Mouse (Mus musculus) heart, embryonic 11.5 days (tissue): ENCODE results near the gene Atp6v1g2. TPM values are rescaled to one million over a fixed set of nuclear protein-coding genes. Genes with fewer than 3 reads are reported as not detected.

Experiments
- ATAC-seq: fragments of 200-750 bp; cut with Nextera tagmentation; replicated peaks from 2 replicates; pipeline ENCODE4 v1.8.0; 2017; ENCODE audit warnings: moderate library complexity; ENCODE audit not compliant: insufficient number of reproducible peaks, low FRiP score, low TSS enrichment
- H3K27ac ChIP-seq: fragments of 300-500 bp; sonication (generic); 2 replicates; pipeline ENCODE4 v1.5.1; 2014; ENCODE audit warnings: mild to moderate bottlenecking, low read depth, low read length
- H3K27me3 ChIP-seq: fragments of 300-500 bp; sonication (generic); 2 replicates; pipeline ENCODE4 v1.6.1; 2014; ENCODE audit warnings: mild to moderate bottlenecking, low read length, mixed read lengths; ENCODE audit not compliant: control insufficient read depth, insufficient read depth
- H3K36me3 ChIP-seq: fragments of 300-500 bp; sonication (generic); 2 replicates; pipeline ENCODE4 v1.6.1; 2014; ENCODE audit warnings: mild to moderate bottlenecking, low read length, moderate library complexity, mixed read lengths; ENCODE audit not compliant: control insufficient read depth, insufficient read depth
- H3K4me1 ChIP-seq: fragments of 300-500 bp; sonication (generic); 2 replicates; pipeline ENCODE4 v1.6.1; 2014; ENCODE audit warnings: low read length; ENCODE audit not compliant: control insufficient read depth, insufficient read depth
- H3K4me2 ChIP-seq: fragments of 300-500 bp; sonication (generic); 2 replicates; pipeline ENCODE4 v1.6.1; 2014; ENCODE audit warnings: mild to moderate bottlenecking, moderate library complexity
- H3K4me3 ChIP-seq: fragments of 300-500 bp; sonication (generic); 2 replicates; pipeline ENCODE4 v1.5.1; 2014; ENCODE audit warnings: low read depth, low read length
- H3K9ac ChIP-seq: fragments of 300-500 bp; sonication (generic); 2 replicates; pipeline ENCODE4 v1.6.1; 2014; ENCODE audit warnings: mild to moderate bottlenecking, low read depth, low read length, moderate library complexity
- H3K9me3 ChIP-seq: fragments of 300-500 bp; sonication (generic); replicated peaks from 2 replicates; pipeline ENCODE4 v1.6.1; 2016; ENCODE audit warnings: low read length; ENCODE audit not compliant: control insufficient read depth
- WGBS: fragments of 180-500 bp; shearing (Covaris S2); extraction: QIAGEN DNeasy Blood & Tissue Kit; methylation state at CpG from one replicate; pipeline ENCODE4 v1.1.7; 2014; ENCODE audit not compliant: insufficient replicate concordance; 5-methylcytosine and 5-hydroxymethylcytosine counted together
- polyA plus RNA-seq: library from polyadenylated mRNA; unstranded; fragments of >200 nt; fragmentation: Nextera tagmentation; extraction: Ambion mirVana; gene quantifications from 2 replicates; pipeline ENCODE4 v1.2.1, GENCODE M21; 2014

The Atp6v1g2 gene
- polyA plus RNA-seq, 1 experiment from 2014 or later: 10.1 TPM

GRCm38 (mm10) chr17:35272249-35272648 lies 38.8 kb downstream of the Atp6v1g2 start:
- peaks cover 14% of the 10 kb centered on the region for H3K27me3 ChIP-seq
- ATAC-seq: no peak
- WGBS: 53% methylated on average over 3 of the region's 3 CpGs

DNA sequence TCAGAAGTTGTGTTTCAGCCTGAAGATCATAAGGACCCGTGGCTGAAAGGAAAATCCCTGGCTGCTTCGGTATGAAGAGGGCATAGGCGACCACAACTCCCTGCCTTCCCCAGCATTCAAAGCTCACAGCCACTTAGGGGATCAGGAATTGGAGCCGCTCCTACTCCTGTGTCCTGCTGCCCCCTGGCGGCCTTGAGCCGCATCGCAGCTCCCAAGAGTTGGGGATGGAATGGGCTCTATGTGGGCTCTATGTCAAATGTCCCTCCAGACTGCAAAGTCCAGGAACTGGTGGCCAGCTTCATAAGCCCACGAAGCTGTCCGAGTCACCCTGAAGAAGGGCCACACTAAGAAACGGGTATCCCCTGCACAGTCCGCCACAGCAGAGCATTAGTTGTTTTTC lies 41.3 kb downstream of the Atp6v1g2 start:
- Histone ChIP-seq H3K4me3 (no peak overlapping the region), H3K4me1 (no peaks in the 10 kb centered on the region), H3K4me2 (no peak overlapping the region), H3K9me3 (no peaks in the 10 kb centered on the region), H3K27ac (no peak overlapping the region), H3K9ac (no peak overlapping the region), H3K27me3 (peaks cover 18% of the 10 kb centered on the region), H3K36me3 (no peaks in the 10 kb centered on the region)
- 5% methylated on average over 11 of the region's 11 CpGs for WGBS
- ATAC-seq: no peak

More at GRCm38 (mm10) chr17:35272249-35272648, 38.8 kb downstream of the Atp6v1g2 start:
- no peak overlapping the region for H3K27ac ChIP-seq
- no peak overlapping the region for H3K4me2 ChIP-seq
- H3K9me3 ChIP-seq: no peaks in the 10 kb centered on the region
- H3K4me3 ChIP-seq: no peak overlapping the region
- no peak overlapping the region for H3K9ac ChIP-seq
- no peaks in the 10 kb centered on the region for H3K36me3 ChIP-seq
- no peaks in the 10 kb centered on the region for H3K4me1 ChIP-seq

DNA sequence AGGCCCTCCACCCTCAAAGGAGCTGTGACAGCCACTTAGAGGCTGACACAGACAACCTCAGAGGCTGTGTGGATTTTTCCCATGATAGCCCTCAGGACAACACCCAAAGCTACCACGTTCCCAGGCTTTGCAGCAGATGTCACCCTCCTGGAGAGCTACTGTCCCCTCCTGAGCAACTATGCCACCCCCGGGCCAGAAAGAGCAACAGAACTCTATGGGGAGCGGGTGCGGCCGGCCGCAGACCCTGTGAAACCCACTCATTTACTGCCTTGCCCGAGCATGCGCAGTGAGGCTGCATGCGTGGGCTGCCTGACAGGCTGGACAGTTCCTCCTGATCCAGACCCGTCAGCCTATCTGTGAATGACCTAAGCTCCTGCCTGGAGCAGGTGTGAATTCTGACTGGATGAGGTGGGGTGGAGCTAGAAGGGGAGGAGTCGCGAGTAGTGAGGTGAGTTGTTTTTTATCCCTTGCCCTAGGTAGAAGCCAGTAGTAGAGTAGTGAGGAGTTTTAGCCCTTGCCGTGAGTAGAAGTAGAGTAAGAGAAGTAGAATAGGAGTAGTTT lies 42.9 kb downstream of the Atp6v1g2 start:
- WGBS: 18% methylated on average over 13 of the region's 13 CpGs
- Histone ChIP-seq H3K4me2 (no peak overlapping the region), H3K9ac (no peak overlapping the region), H3K36me3 (no peaks in the 10 kb centered on the region), H3K4me3 (no peak overlapping the region), H3K4me1 (no peaks in the 10 kb centered on the region), H3K27ac (no peak overlapping the region), H3K9me3 (no peaks in the 10 kb centered on the region), H3K27me3 (peaks cover 18% of the 10 kb centered on the region)
- no peak for ATAC-seq

DNA sequence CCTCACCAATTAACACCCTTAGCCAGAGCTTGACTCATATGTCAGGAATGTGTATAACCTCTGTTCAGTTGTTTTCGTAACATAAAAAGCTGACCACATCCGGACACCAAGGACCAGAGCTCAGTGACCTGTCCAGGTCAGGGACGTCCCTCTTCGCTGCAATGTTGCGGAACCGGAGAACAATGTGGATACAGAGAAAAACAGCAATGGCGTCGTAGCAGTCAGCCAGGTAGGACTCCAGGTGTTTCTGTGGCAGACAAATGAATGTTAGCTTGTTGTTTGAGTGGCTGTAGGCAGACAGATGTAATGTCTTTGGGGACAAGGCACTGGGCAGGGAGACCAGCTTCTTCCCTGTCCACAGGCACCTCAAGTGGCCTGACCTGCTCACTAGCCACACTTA lies 44.6 kb downstream of the Atp6v1g2 start:
- no peaks in the 10 kb centered on the region for H3K9me3 ChIP-seq
- H3K27me3 ChIP-seq: peaks cover 18% of the 10 kb centered on the region
- no peaks in the 10 kb centered on the region for H3K4me1 ChIP-seq
- 81% methylated on average over 8 of the region's 8 CpGs for WGBS
- ATAC-seq: no peak
- no peak overlapping the region for H3K4me3 ChIP-seq
- no peaks in the 10 kb centered on the region for H3K36me3 ChIP-seq
- H3K9ac ChIP-seq: no peak overlapping the region
- H3K4me2 ChIP-seq: no peak overlapping the region
- no peak overlapping the region for H3K27ac ChIP-seq

DNA sequence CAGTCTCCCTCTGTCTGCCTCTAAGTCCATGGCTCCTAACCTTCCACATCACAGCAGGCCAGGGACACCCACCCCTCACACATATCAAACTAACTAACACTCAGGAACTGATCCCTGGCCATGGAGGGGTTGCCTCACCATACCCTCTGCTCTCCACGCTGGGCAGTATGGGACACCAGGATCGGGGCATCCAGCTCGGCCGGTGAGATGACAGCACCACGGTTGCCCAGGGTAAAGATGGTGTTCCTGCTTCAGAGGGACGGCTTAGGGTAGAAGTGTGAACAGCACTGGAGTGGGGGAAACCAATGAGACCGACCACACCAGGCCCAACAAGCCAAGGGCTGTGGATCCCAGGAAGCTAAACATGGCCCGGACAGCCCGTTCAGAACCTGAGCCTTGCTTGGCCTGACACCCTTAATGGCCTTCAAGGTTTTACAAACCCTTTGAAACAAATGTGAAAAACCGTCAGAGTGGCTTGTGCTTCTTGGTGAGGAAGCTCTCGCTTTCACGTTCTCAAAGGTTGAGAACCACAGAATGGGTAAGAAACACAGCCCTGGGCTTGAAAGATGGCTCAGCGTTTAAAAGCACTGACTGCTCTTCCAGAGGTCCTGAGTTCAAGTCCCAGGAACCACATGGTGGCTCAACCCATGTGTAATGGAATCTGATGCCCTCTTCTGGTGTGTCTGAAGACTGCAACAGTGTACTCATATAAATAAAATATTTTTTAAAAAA lies 45.7 kb downstream of the Atp6v1g2 start:
- H3K9me3 ChIP-seq: no peaks in the 10 kb centered on the region
- H3K27me3 ChIP-seq: peaks cover 18% of the 10 kb centered on the region
- no peak overlapping the region for H3K9ac ChIP-seq
- H3K4me2 ChIP-seq: no peak overlapping the region
- no peaks in the 10 kb centered on the region for H3K4me1 ChIP-seq
- no peak overlapping the region for H3K4me3 ChIP-seq
- no peaks in the 10 kb centered on the region for H3K36me3 ChIP-seq
- no peak overlapping the region for H3K27ac ChIP-seq
- ATAC-seq: no peak
- WGBS: 77% methylated on average over 13 of the region's 13 CpGs

GRCm38 (mm10) chr17:35280276-35280675 lies 46.8 kb downstream of the Atp6v1g2 start:
- no peaks in the 10 kb centered on the region for H3K4me1 ChIP-seq
- H3K9ac ChIP-seq: no peak overlapping the region
- no peak overlapping the region for H3K4me3 ChIP-seq
- H3K4me2 ChIP-seq: no peak overlapping the region
- H3K9me3 ChIP-seq: no peaks in the 10 kb centered on the region
- no peak for ATAC-seq
- H3K27me3 ChIP-seq: peaks cover 18% of the 10 kb centered on the region
- H3K36me3 ChIP-seq: no peaks in the 10 kb centered on the region
- H3K27ac ChIP-seq: no peak overlapping the region
- 67% methylated on average over 3 of the region's 3 CpGs for WGBS

DNA sequence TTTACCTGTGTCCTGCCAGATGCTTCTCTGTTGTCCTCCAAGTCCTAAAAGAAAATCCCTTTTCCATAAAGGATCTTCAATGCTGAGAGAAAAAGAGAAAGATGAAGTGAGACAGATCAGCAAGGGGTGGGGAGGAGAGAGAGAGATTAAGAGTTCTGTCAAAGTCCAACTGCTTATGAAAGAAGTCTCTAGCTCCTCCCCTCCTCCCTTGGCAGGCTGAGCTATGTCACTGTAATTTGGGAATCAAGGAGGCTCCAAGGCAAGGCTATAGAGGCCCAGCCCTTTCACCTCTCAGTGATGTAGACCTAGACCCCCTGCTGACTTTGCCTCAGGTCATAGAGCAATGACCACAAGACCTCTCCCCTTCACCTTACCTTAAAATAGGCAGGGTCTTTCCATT lies 52.0 kb downstream of the Atp6v1g2 start:
- H3K9ac ChIP-seq: no peak overlapping the region
- H3K36me3 ChIP-seq: no peaks in the 10 kb centered on the region
- H3K27me3 ChIP-seq: peaks cover 4% of the 10 kb centered on the region; the same call in 1 of the 2 replicates
- no peak overlapping the region for H3K27ac ChIP-seq
- no peak for ATAC-seq
- H3K4me1 ChIP-seq: no peaks in the 10 kb centered on the region
- no peak overlapping the region for H3K4me2 ChIP-seq
- H3K9me3 ChIP-seq: no peaks in the 10 kb centered on the region
- no peak overlapping the region for H3K4me3 ChIP-seq
